Mouse (Mus musculus): ENCODE data around the gene Pecam1. TPM values are rescaled to one million over a fixed set of nuclear protein-coding genes. Genes with fewer than 3 reads are reported as not detected.
"Not testable (repeated sequence)": the region's sequence is repeated elsewhere in the genome, so short reads cannot be mapped to it uniquely, and the experiment has no call there.

Gene Pecam1
- polyA plus RNA-seq, 1 experiment from 2014 or later = 51.7 TPM

GRCm38 (mm10) chr11:106641580-106641979, 108.8 kb downstream of the Pecam1 start:
- no peak overlapping the region for H3K4me2 ChIP-seq (ENCODE audit: low read depth, low read length)
- H3K36me3 ChIP-seq (ENCODE audit: control insufficient read depth, insufficient read depth, low read length) = no peaks in the 10 kb centered on the region
- 46% methylated on average over 1 of the region's 1 CpGs for WGBS
- no peak overlapping the region for H3K4me3 ChIP-seq (replicated peaks; ENCODE audit: low read length)
- H3K9ac ChIP-seq (ENCODE audit: low read length) = no peak overlapping the region
- ATAC-seq (ENCODE audit: insufficient read depth, low FRiP score) = peak; percentile 71
- H3K27ac ChIP-seq (ENCODE audit: low read length) = peak overlapping the region; percentile 80
- H3K4me1 ChIP-seq (ENCODE audit: control insufficient read depth, insufficient read depth, low read length) = peaks cover 19% of the 10 kb centered on the region
- H3K9me3 ChIP-seq (replicated peaks; ENCODE audit: control insufficient read depth, low read length) = 0 out of 2 replicates have a peak, but pooled peaks cover 3% of the 10 kb centered on the region
- H3K27me3 ChIP-seq (ENCODE audit: control insufficient read depth, insufficient read depth, low read length) = no peaks in the 10 kb centered on the region

GRCm38 (mm10) chr11:106640059-106640458, 110.4 kb downstream of the Pecam1 start:
- Histone ChIP-seq H3K4me1 (ENCODE audit: control insufficient read depth, insufficient read depth, low read length) (peaks cover 19% of the 10 kb centered on the region), H3K27me3 (ENCODE audit: control insufficient read depth, insufficient read depth, low read length) (no peaks in the 10 kb centered on the region), H3K9me3 (replicated peaks; ENCODE audit: control insufficient read depth, low read length) (0 out of 2 replicates have a peak, but pooled peaks cover 3% of the 10 kb centered on the region), H3K36me3 (ENCODE audit: control insufficient read depth, insufficient read depth, low read length) (no peaks in the 10 kb centered on the region), H3K4me2 (ENCODE audit: low read depth, low read length) (no peak overlapping the region), H3K27ac (ENCODE audit: low read length) (peak overlapping the region; percentile 73), H3K4me3 (replicated peaks; ENCODE audit: low read length) (no peak overlapping the region), H3K9ac (ENCODE audit: low read length) (peak overlapping the region; percentile 66)
- ATAC-seq (ENCODE audit: insufficient read depth, low FRiP score) = peak; percentile 30; the same call in 1 of the 2 replicates
- 10% methylated on average over 8 of the region's 9 CpGs for WGBS

- H3K4me2 ChIP-seq (ENCODE audit: low read depth, low read length) = no peak overlapping the region
- H3K27ac ChIP-seq (ENCODE audit: low read length) = peak overlapping the region; percentile 73
- ATAC-seq (ENCODE audit: insufficient read depth, low FRiP score) = no peak
- H3K4me1 ChIP-seq (ENCODE audit: control insufficient read depth, insufficient read depth, low read length) = peaks cover 19% of the 10 kb centered on the region
- no peaks in the 10 kb centered on the region for H3K27me3 ChIP-seq (ENCODE audit: control insufficient read depth, insufficient read depth, low read length)
- no peaks in the 10 kb centered on the region for H3K36me3 ChIP-seq (ENCODE audit: control insufficient read depth, insufficient read depth, low read length)
- no peak overlapping the region for H3K4me3 ChIP-seq (replicated peaks; ENCODE audit: low read length)
- 0 out of 2 replicates have a peak, but pooled peaks cover 3% of the 10 kb centered on the region for H3K9me3 ChIP-seq (replicated peaks; ENCODE audit: control insufficient read depth, low read length)
- H3K9ac ChIP-seq (ENCODE audit: low read length) = peak overlapping the region; percentile 66; the same call in 1 of the 2 replicates
- WGBS = 27% methylated on average over 5 of the region's 5 CpGs
Observed at GRCm38 (mm10) chr11:106639356-106639692, 111.1 kb downstream of the Pecam1 start.

GRCm38 (mm10) chr11:106638551-106639355, 111.7 kb downstream of the Pecam1 start:
- Histone ChIP-seq H3K4me1 (ENCODE audit: control insufficient read depth, insufficient read depth, low read length) (peaks cover 19% of the 10 kb centered on the region), H3K9me3 (replicated peaks; ENCODE audit: control insufficient read depth, low read length) (0 out of 2 replicates have a peak, but pooled peaks cover 3% of the 10 kb centered on the region), H3K4me3 (replicated peaks; ENCODE audit: low read length) (no peak overlapping the region), H3K27me3 (ENCODE audit: control insufficient read depth, insufficient read depth, low read length) (no peaks in the 10 kb centered on the region), H3K27ac (ENCODE audit: low read length) (peak overlapping the region; percentile 78), H3K36me3 (ENCODE audit: control insufficient read depth, insufficient read depth, low read length) (no peaks in the 10 kb centered on the region), H3K9ac (ENCODE audit: low read length) (no peak overlapping the region), H3K4me2 (ENCODE audit: low read depth, low read length) (no peak overlapping the region)
- no peak for ATAC-seq (ENCODE audit: insufficient read depth, low FRiP score)
- 42% methylated on average over 9 of the region's 9 CpGs for WGBS

GRCm38 (mm10) chr11:106637754-106638153, 112.7 kb downstream of the Pecam1 start:
- peaks cover 19% of the 10 kb centered on the region for H3K4me1 ChIP-seq (ENCODE audit: control insufficient read depth, insufficient read depth, low read length)

GRCm38 (mm10) chr11:106635946-106636345, 114.5 kb downstream of the Pecam1 start:
- Histone ChIP-seq H3K4me1 (ENCODE audit: control insufficient read depth, insufficient read depth, low read length) (peaks cover 19% of the 10 kb centered on the region), H3K9ac (ENCODE audit: low read length) (no peak overlapping the region), H3K27ac (ENCODE audit: low read length) (no peak overlapping the region), H3K9me3 (replicated peaks; ENCODE audit: control insufficient read depth, low read length) (no peaks in the 10 kb centered on the region), H3K4me2 (ENCODE audit: low read depth, low read length) (no peak overlapping the region), H3K4me3 (replicated peaks; ENCODE audit: low read length) (no peak overlapping the region), H3K27me3 (ENCODE audit: control insufficient read depth, insufficient read depth, low read length) (no peaks in the 10 kb centered on the region), H3K36me3 (ENCODE audit: control insufficient read depth, insufficient read depth, low read length) (no peaks in the 10 kb centered on the region)
- no peak for ATAC-seq (ENCODE audit: insufficient read depth, low FRiP score)
- WGBS = 35% methylated on average over 2 of the region's 2 CpGs

More at GRCm38 (mm10) chr11:106637754-106638153, 112.7 kb downstream of the Pecam1 start:
- Histone ChIP-seq H3K4me3 (replicated peaks; ENCODE audit: low read length) (no peak overlapping the region), H3K9ac (ENCODE audit: low read length) (peak overlapping the region; percentile 31), H3K27ac (ENCODE audit: low read length) (peak overlapping the region; percentile 78), H3K9me3 (replicated peaks; ENCODE audit: control insufficient read depth, low read length) (no peaks in the 10 kb centered on the region), H3K36me3 (ENCODE audit: control insufficient read depth, insufficient read depth, low read length) (no peaks in the 10 kb centered on the region), H3K27me3 (ENCODE audit: control insufficient read depth, insufficient read depth, low read length) (no peaks in the 10 kb centered on the region), H3K4me2 (ENCODE audit: low read depth, low read length) (no peak overlapping the region)
- WGBS = 23% methylated on average over 7 of the region's 7 CpGs
- ATAC-seq (ENCODE audit: insufficient read depth, low FRiP score) = peak; percentile 82

GRCm38 (mm10) chr11:106634175-106634574, 116.3 kb downstream of the Pecam1 start:
- H3K9me3 ChIP-seq (replicated peaks; ENCODE audit: control insufficient read depth, low read length); ATAC-seq (ENCODE audit: insufficient read depth, low FRiP score): not testable (repeated sequence)

GRCm38 (mm10) chr11:106633456-106633855, 117.0 kb downstream of the Pecam1 start:
- no peak overlapping the region for H3K9ac ChIP-seq (ENCODE audit: low read length)
- H3K27me3 ChIP-seq (ENCODE audit: control insufficient read depth, insufficient read depth, low read length) = no peaks in the 10 kb centered on the region
- no peak overlapping the region for H3K4me2 ChIP-seq (ENCODE audit: low read depth, low read length)
- 97% methylated on average over 2 of the region's 2 CpGs for WGBS
- no peak overlapping the region for H3K27ac ChIP-seq (ENCODE audit: low read length)
- no peaks in the 10 kb centered on the region for H3K36me3 ChIP-seq (ENCODE audit: control insufficient read depth, insufficient read depth, low read length)
- ATAC-seq (ENCODE audit: insufficient read depth, low FRiP score) = no peak
- H3K9me3 ChIP-seq (replicated peaks; ENCODE audit: control insufficient read depth, low read length) = no peaks in the 10 kb centered on the region
- peaks cover 6% of the 10 kb centered on the region for H3K4me1 ChIP-seq (ENCODE audit: control insufficient read depth, insufficient read depth, low read length)
- H3K4me3 ChIP-seq (replicated peaks; ENCODE audit: low read length) = no peak overlapping the region

More at GRCm38 (mm10) chr11:106634175-106634574, 116.3 kb downstream of the Pecam1 start:
- not testable (repeated sequence) for H3K4me3 ChIP-seq (replicated peaks; ENCODE audit: low read length); H3K27ac ChIP-seq (ENCODE audit: low read length); H3K9ac ChIP-seq (ENCODE audit: low read length); H3K36me3 ChIP-seq (ENCODE audit: control insufficient read depth, insufficient read depth, low read length); H3K27me3 ChIP-seq (ENCODE audit: control insufficient read depth, insufficient read depth, low read length); H3K4me2 ChIP-seq (ENCODE audit: low read depth, low read length)
- H3K4me1 ChIP-seq (ENCODE audit: control insufficient read depth, insufficient read depth, low read length) = peaks cover 11% of the 10 kb centered on the region
- WGBS = 73% methylated on average over 3 of the region's 3 CpGs

GRCm38 (mm10) chr11:106627692-106628091, 122.7 kb downstream of the Pecam1 start:
- Histone ChIP-seq H3K4me1 (ENCODE audit: control insufficient read depth, insufficient read depth, low read length) (no peaks in the 10 kb centered on the region), H3K9ac (ENCODE audit: low read length) (no peak overlapping the region), H3K36me3 (ENCODE audit: control insufficient read depth, insufficient read depth, low read length) (no peaks in the 10 kb centered on the region), H3K27me3 (ENCODE audit: control insufficient read depth, insufficient read depth, low read length) (no peaks in the 10 kb centered on the region), H3K4me3 (replicated peaks; ENCODE audit: low read length) (no peak overlapping the region), H3K27ac (ENCODE audit: low read length) (no peak overlapping the region), H3K9me3 (replicated peaks; ENCODE audit: control insufficient read depth, low read length) (no peaks in the 10 kb centered on the region), H3K4me2 (ENCODE audit: low read depth, low read length) (no peak overlapping the region)
- WGBS = 19% methylated on average over 6 of the region's 6 CpGs
- ATAC-seq (ENCODE audit: insufficient read depth, low FRiP score) = 0 out of 2 replicates have a peak, but pooled peaks have one; percentile 44
